Mouse (Mus musculus) right cerebral cortex, postnatal 36 days (tissue): ENCODE data around the gene Atoh1.
A peak's percentile ranks its signal among the peaks of the same experiment; 100 is the strongest.

Source experiments
- DNase-seq, 2 experiments: peaks; one replicate each; pipeline ENCODE4 v3.0.0; 2022; ENCODE audit warnings: low spot score in 2 of 2, mixed read lengths in 1 of 2

Atoh1 gene

GRCm38 (mm10) chr6:64728499-64729198, at the start of gene Atoh1:
Atoh1 (plus strand) TSS chr6:64729125.
- DNase-seq: no peak

GRCm38 (mm10) chr6:64683974-64684373, 45.0 kb upstream of the Atoh1 start:
- DNase-seq: no peak

- peak in 1 of 2 experiments; percentile 18 for DNase-seq
Observed at GRCm38 (mm10) chr6:64684973-64685372, 44.0 kb upstream of the Atoh1 start.

- DNase-seq: no peak
Observed at GRCm38 (mm10) chr6:64688181-64688944, 40.6 kb upstream of the Atoh1 start.

GRCm38 (mm10) chr6:64694688-64695087, 34.2 kb upstream of the Atoh1 start:
- DNase-seq: no peak

- no peak for DNase-seq
Observed at GRCm38 (mm10) chr6:64703659-64704058, 25.3 kb upstream of the Atoh1 start.

- no peak for DNase-seq
Observed at GRCm38 (mm10) chr6:64727751-64728403, 1.0 kb upstream of the Atoh1 start.

- DNase-seq: no peak
Observed at GRCm38 (mm10) chr6:64729231-64730011, 496 bp downstream of the Atoh1 start.

GRCm38 (mm10) chr6:64730030-64730429, 1.1 kb downstream of the Atoh1 start:
- no peak for DNase-seq

GRCm38 (mm10) chr6:64730506-64731020, 1.6 kb downstream of the Atoh1 start:
- DNase-seq: no peak

GRCm38 (mm10) chr6:64731126-64731525, 2.2 kb downstream of the Atoh1 start:
- no peak for DNase-seq

GRCm38 (mm10) chr6:64731621-64732320, 2.8 kb downstream of the Atoh1 start:
- no peak for DNase-seq

- no peak for DNase-seq
Observed at GRCm38 (mm10) chr6:64733311-64733710, 4.4 kb downstream of the Atoh1 start.

GRCm38 (mm10) chr6:64734441-64735320, 5.8 kb downstream of the Atoh1 start:
- DNase-seq: no peak

GRCm38 (mm10) chr6:64736317-64736716, 7.4 kb downstream of the Atoh1 start:
- no peak for DNase-seq

GRCm38 (mm10) chr6:64742915-64743489, 14.1 kb downstream of the Atoh1 start:
- DNase-seq: no peak

- no peak for DNase-seq
Observed at GRCm38 (mm10) chr6:64754515-64754914, 25.6 kb downstream of the Atoh1 start.

GRCm38 (mm10) chr6:64763901-64764300, 35.0 kb downstream of the Atoh1 start:
- no peak for DNase-seq

GRCm38 (mm10) chr6:64773430-64773829, 44.5 kb downstream of the Atoh1 start:
- no peak for DNase-seq
